Mouse (Mus musculus) brain, adult 2 months (tissue): ENCODE results near the gene Tas2r122.
"Not testable (repeated sequence)": the region's sequence is repeated elsewhere in the genome, so short reads cannot be mapped to it uniquely, and the experiment has no call there.

Experiments
- DNase-seq: peaks from one replicate; pipeline ENCODE4 v3.0.0; 2011; ENCODE audit warnings: low read depth, low spot score

The Tas2r122 gene

GRCm38 (mm10) chr6:132711828-132712227 is at the start of gene Tas2r122:
TSS of gene Tas2r122 (minus strand) at chr6:132711928.
- no peak for DNase-seq

DNA sequence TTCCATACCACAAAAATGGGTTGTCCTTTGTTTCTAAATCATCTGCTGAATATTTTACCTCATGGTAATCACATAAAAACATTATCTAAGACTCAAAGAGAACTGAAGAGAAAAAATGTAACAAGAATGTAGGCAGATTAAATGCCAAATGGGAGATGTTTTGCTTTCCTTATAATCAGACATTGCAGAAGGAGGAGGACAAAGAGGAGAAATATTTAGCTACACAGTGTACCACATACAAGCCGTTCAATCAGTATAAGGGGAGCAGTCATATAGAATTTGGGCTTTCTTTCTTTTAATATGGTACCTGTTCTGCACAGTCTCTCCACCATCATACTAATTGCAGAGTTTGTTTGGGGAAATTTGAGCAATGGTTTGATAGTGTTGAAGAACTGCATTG is 42.7 kb upstream of the Tas2r122 start, which contains the start of gene Tas2r124:
Gene Tas2r124 (plus strand): TSS at position 301 of the 400 bp plus-strand sequence.
- DNase-seq = no peak

- peak; percentile 59 for DNase-seq
These were observed 38.5 kb upstream of the Tas2r122 start for GRCm38 (mm10) chr6:132750206-132750605.

DNA sequence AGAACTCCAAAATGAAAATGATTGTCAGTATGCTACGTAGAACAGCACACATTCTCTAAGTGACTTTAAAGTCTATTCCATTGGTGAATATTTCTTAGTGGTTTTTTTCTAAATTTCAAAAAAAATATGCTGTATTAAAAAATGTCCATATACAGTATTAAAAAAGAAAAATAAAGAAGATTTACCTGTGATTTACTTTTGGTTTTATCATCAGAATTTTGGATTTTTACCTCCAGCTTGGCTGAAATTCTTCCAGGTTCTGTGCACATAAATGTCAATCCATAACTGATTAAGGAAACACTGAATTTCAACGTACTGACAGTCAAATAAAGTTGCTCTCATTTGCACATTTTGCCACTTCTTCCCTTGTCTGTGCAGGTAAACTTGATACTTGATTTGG is 26.2 kb upstream of the Tas2r122 start, which contains the start of gene Tas2r115:
Gene Tas2r115 (minus strand): TSS at position 101 of the 400 bp plus-strand sequence.
- DNase-seq = no peak

DNA sequence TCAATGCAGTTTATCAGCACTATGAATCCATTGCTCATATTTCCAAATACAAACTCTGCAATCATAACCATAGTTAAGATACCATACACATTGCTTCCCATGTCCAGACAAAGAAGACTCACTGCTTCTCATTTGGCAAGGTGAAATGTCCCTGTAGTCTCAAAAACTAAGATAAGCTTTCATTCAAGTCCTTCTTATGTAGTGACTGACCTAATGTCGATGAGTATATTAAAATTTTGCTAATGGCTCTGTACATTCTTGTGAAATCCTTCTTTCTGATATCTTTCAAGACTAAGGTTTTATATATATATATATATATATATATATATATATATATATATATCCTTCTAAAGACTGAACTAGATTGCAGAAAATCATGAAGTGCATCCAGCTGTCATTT is 10.8 kb downstream of the Tas2r122 start, which contains the start of gene Tas2r121:
Gene Tas2r121 (minus strand): TSS at position 101 of the 400 bp plus-strand sequence.
- no peak for DNase-seq

DNA sequence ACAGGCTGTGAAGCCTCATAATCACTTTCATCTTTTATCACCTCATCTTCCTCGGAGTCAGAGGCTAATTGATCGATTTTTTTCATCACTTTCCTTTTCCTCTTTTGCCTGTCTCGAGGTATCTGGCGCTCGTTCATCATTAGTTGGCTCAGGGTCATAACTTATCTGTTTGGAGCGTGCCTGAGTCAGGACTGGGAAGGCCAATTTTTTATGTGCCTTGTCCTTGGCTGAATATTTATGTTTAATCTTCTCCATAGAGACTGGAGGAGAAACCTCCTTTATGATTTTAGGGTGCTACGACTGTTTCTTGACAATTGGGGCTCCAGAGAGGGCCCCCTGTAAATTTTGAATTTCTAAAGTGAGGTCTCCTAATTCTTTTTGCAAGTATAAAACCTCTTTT is 20.1 kb downstream of the Tas2r122 start:
- not testable (repeated sequence) for DNase-seq
